Comparison of ENCODE assay signal across 8 mouse cellular contexts in genomic region chr11:98550975-98551828, GRCm38 (mm10). TPM values are rescaled to one million over a fixed set of nuclear protein-coding genes. Genes with fewer than 3 reads are reported as not detected.
DNase-seq lines count a peak whose midpoint lies in the region; ATAC-seq and TF ChIP-seq lines count a peak whose summit lies in the region.

Gene Zpbp2 (plus strand): TSS chr11:98551097.

- WGBS in intestine, postnatal 0 days = under 1% methylated on average over 51 of the region's 51 CpGs
- WGBS in midbrain, embryonic 10.5 days = under 1% methylated on average over 51 of the region's 51 CpGs

- TF ChIP-seq CTCF in intestine, postnatal 0 days (IDR thresholded peaks at IDR 0.05; ENCODE audit: low read depth) = 0 out of 2 replicates have a peak, but pooled peaks have one; percentile 3

- H3K27me3 ChIP-seq in intestine, postnatal 0 days (replicated peaks; ENCODE audit: control insufficient read depth, insufficient read depth, low read length) = peaks cover 33% of the 10 kb centered on the region
- H3K27me3 ChIP-seq in midbrain, embryonic 10.5 days (ENCODE audit: low read depth, poor library complexity, severe bottlenecking) = peaks cover 48% of the 10 kb centered on the region

- DNase-seq in adrenal gland, postnatal 10 days = peak; percentile 94
- peak; percentile 94 for DNase-seq in embryo, embryonic 9.5 days (ENCODE audit: extremely low spot score)
- peak; percentile 60 to 85 for DNase-seq in gastrocnemius, postnatal 4 days (ENCODE audit: low spot score in 2 of 2)
- DNase-seq in left cerebral cortex, postnatal 36 days (ENCODE audit: low spot score in 2 of 2) = peak; percentile 90 to 93
- DNase-seq in midbrain, embryonic 10.5 days (ENCODE audit: low spot score) = peak; percentile 93
- peak; percentile 84 to 86 for DNase-seq in right cerebral cortex, postnatal 36 days (ENCODE audit: low spot score in 2 of 2)
- DNase-seq in urinary bladder, postnatal 4 days (ENCODE audit: low spot score in 2 of 2) = peak; percentile 85

- intact Hi-C loops in left cerebral cortex, postnatal 36 days (cut with DNase I) = no loop called here

- no peaks in the 10 kb centered on the region for H3K9me3 ChIP-seq in intestine, postnatal 0 days (ENCODE audit: control insufficient read depth)
- H3K9me3 ChIP-seq in midbrain, embryonic 10.5 days (replicated peaks) = 0 out of 2 replicates have a peak, but pooled peaks cover 6% of the 10 kb centered on the region

- H3K27ac ChIP-seq in intestine, postnatal 0 days (ENCODE audit: low read depth, low read length) = 0 out of 2 replicates have a peak within 1 kb of the TSS, but pooled peaks have one; percentile 41
- H3K27ac ChIP-seq in midbrain, embryonic 10.5 days (replicated peaks) = peak within 1 kb of the TSS; percentile 89

- no peaks in the 10 kb centered on the region for H3K36me3 ChIP-seq in intestine, postnatal 0 days (ENCODE audit: control insufficient read depth, insufficient read depth)
- H3K36me3 ChIP-seq in midbrain, embryonic 10.5 days = no peaks in the 10 kb centered on the region

- peak; percentile 96 for ATAC-seq in intestine, postnatal 0 days

- peak within 1 kb of the TSS; percentile 52 for H3K9ac ChIP-seq in intestine, postnatal 0 days (ENCODE audit: low read depth, low read length)

- H3K4me1 ChIP-seq in intestine, postnatal 0 days (replicated peaks; ENCODE audit: control insufficient read depth, insufficient read depth, low read length) = no peaks in the 10 kb centered on the region
- peaks cover 12% of the 10 kb centered on the region for H3K4me1 ChIP-seq in midbrain, embryonic 10.5 days

- peak within 1 kb of the TSS; percentile 84 for H3K4me2 ChIP-seq in intestine, postnatal 0 days (replicated peaks; ENCODE audit: low read depth)

- H3K4me3 ChIP-seq in intestine, postnatal 0 days (ENCODE audit: low read depth, low read length) = peak within 1 kb of the TSS; percentile 78
- peak within 1 kb of the TSS; percentile 71 for H3K4me3 ChIP-seq in midbrain, embryonic 10.5 days

RNA-seq across cellular contexts. Expression of gene Zpbp2, which starts in this region (rescaled TPM):
- total RNA-seq in adrenal gland, postnatal 10 days (2021) = under 1 TPM in 1 of 2 experiments, not detected in 1; 0.48 TPM
- not detected for total RNA-seq in gastrocnemius, postnatal 4 days (2021)
- 3.2 and 4.0 TPM in 2 replicates for polyA plus RNA-seq in intestine, postnatal 0 days (2015; fragmentation: Nextera tagmentation; extraction: Ambion mirVana)
- total RNA-seq in left cerebral cortex, postnatal 36 days (2021) = under 1 TPM in 1 of 2 experiments, not detected in 1; 0.20 TPM
- polyA plus RNA-seq in midbrain, embryonic 10.5 days (2016; fragmentation: Nextera tagmentation; extraction: Ambion mirVana) = 0.11 and 0.32 TPM in 2 replicates

Comparison
In these comparisons a context has a peak if more than half of its experiments do, and no peak if none do; other contexts are left out.
1. Peak in every context shown above with its lines: DNase-seq, ATAC-seq, H3K4me3 ChIP-seq and H3K27ac ChIP-seq.
2. Peak in DNase-seq in adrenal gland, postnatal 10 days; RNA of the gene not detected or under 1 TPM.
3. Peak in DNase-seq in gastrocnemius, postnatal 4 days; RNA of the gene not detected or under 1 TPM.
4. Peak in DNase-seq in left cerebral cortex, postnatal 36 days; RNA of the gene not detected or under 1 TPM.
5. Peak in DNase-seq, H3K4me3 ChIP-seq and H3K27ac ChIP-seq in midbrain, embryonic 10.5 days; RNA of the gene not detected or under 1 TPM.